Mouse (Mus musculus) G1E (cell line): ENCODE measurements around the gene Pak2.

ENCODE experiments used
- CTCF ChIP-seq: IDR thresholded peaks from 2 replicates; pipeline ENCODE4 v1.5.1; 2012; ENCODE audit warnings: low read depth, low read length, inconsistent platforms, mixed read lengths
- GATA1 ChIP-seq: IDR thresholded peaks from 2 replicates; pipeline ENCODE4 v1.6.1; 2012; ENCODE audit warnings: borderline replicate concordance, low read length, inconsistent platforms, mixed read lengths
- GATA2 ChIP-seq: IDR thresholded peaks from 2 replicates; pipeline ENCODE4 v1.6.1; 2012; ENCODE audit warnings: low read depth, low read length, inconsistent platforms, borderline replicate concordance
- TAL1 ChIP-seq: conservative IDR thresholded peaks from 2 replicates; pipeline ENCODE4 v1.6.1; 2012; ENCODE audit warnings: low read depth, low read length, inconsistent platforms, mixed read lengths

DNA sequence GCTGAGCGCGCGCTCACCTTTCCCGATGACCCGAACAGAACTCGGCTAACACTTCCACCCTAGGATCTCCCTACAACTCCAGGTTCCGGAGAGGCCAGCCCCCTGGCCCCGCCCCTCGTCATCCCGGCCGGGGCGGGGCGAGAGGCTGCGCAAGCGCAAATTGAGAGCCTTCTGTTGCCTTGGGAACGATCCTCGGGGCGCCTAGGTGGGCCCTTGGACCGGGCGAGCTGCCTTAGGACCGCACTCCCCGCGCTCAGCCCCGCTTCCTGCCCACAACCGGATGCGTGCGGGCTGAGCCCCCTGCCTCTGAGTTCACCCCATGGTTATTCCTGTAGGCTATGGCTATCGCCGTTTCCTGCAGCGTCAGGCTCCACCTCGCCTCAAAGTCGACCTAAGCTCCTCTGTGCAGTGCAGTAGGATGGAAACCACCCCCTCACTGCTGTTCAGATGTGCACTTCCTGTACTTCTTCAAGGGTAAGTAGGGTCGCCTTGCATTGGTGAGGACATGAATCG, 20.6 kb upstream of the Pak2 start, which contains the start of the genes Pigx and Cep19:
- TF ChIP-seq CTCF (no peak), TAL1 (no peak), GATA1 (no peak), GATA2 (no peak)
